In genomic region chr17:83776965-83777364, GRCm38 (mm10) we compare ENCODE assay signal across 14 mouse cellular contexts.
"Had no signal": no experiment of that assay in that cellular context is flagged by ENCODE, and none has a peak within 500 bp of the region (broad histone marks: within the 10 kb centered on the region; RNA-seq: fewer than 3 reads in every experiment).

No protein-coding gene starts in this region.

- DNase-seq: retina, postnatal 1 day; right cerebral cortex, adult 18-20 months; right cerebral cortex, postnatal 14 days; right cerebral cortex, postnatal 25 days; right cerebral cortex, postnatal 4 days; spleen, adult 18-20 months; thymus, adult 2 months; thymus, postnatal 14 days; thymus, postnatal 36 days; thymus, postnatal 4 days had no signal

- H3K4me1 ChIP-seq: stomach, embryonic 15.5 days had no signal

- H3K27me3 ChIP-seq: neural tube, embryonic 12.5 days; neural tube, embryonic 13.5 days; neural tube, embryonic 15.5 days; stomach, embryonic 15.5 days had no signal

- H3K36me3 ChIP-seq: neural tube, embryonic 13.5 days; neural tube, embryonic 15.5 days; stomach, embryonic 15.5 days had no signal

- H3K4me3 ChIP-seq: neural tube, embryonic 12.5 days; neural tube, embryonic 13.5 days; neural tube, embryonic 15.5 days; stomach, embryonic 15.5 days had no signal

- H3K9me3 ChIP-seq: neural tube, embryonic 12.5 days; neural tube, embryonic 13.5 days; neural tube, embryonic 15.5 days; stomach, embryonic 15.5 days had no signal
